Mouse (Mus musculus) intestine, embryonic 16.5 days (tissue): ENCODE measurements at regions not wholly inside any gene's neighbourhood (a gene's known extent, or its start where the extent isn't known, plus 50 kb on each side); places are given as distances from the start of the nearest gene placed in this dataset.

Experiments used
- ATAC-seq: fragments of 200-750 bp; cut with Nextera tagmentation; 2 replicates; pipeline ENCODE4 v1.8.0; 2017; ENCODE audit warnings: moderate TSS enrichment, moderate library complexity
- H3K27ac ChIP-seq: fragments of 300-500 bp; sonication (generic); 2 replicates; pipeline ENCODE4 v1.5.1; 2014; ENCODE audit warnings: mild to moderate bottlenecking, low read length
- H3K27me3 ChIP-seq: fragments of 300-500 bp; sonication (generic); replicated peaks from 2 replicates; pipeline ENCODE4 v1.6.1; 2014; ENCODE audit warnings: low read length, control low read depth, mixed read lengths; ENCODE audit not compliant: control insufficient read depth, insufficient read depth
- H3K36me3 ChIP-seq: fragments of 300-500 bp; sonication (generic); 2 replicates; pipeline ENCODE4 v1.6.1; 2014; ENCODE audit warnings: low read length, control low read depth; ENCODE audit not compliant: control insufficient read depth, insufficient read depth
- H3K4me1 ChIP-seq: fragments of 300-500 bp; sonication (generic); 2 replicates; pipeline ENCODE4 v1.6.1; 2014; ENCODE audit warnings: low read length, control low read depth, mixed read lengths; ENCODE audit not compliant: control insufficient read depth, insufficient read depth
- H3K4me2 ChIP-seq: fragments of 300-500 bp; sonication (generic); 2 replicates; pipeline ENCODE4 v1.6.1; 2014; ENCODE audit warnings: low read depth, low read length, control low read depth
- H3K4me3 ChIP-seq: fragments of 300-500 bp; sonication (generic); 2 replicates; pipeline ENCODE4 v1.5.1; 2014; ENCODE audit warnings: mild to moderate bottlenecking, low read length
- H3K9ac ChIP-seq: fragments of 300-500 bp; sonication (generic); 2 replicates; pipeline ENCODE4 v1.6.1; 2014; ENCODE audit warnings: low read depth, low read length
- H3K9me3 ChIP-seq: fragments of 300-500 bp; sonication (generic); 2 replicates; pipeline ENCODE4 v1.6.1; 2016; ENCODE audit warnings: low read length, control low read depth; ENCODE audit not compliant: control insufficient read depth
- WGBS: fragments of 180-500 bp; shearing (Covaris S2); extraction: QIAGEN DNeasy Blood & Tissue Kit; methylation state at CpG from one replicate; pipeline ENCODE4 v1.1.7; 2014; 5-methylcytosine and 5-hydroxymethylcytosine counted together

- 0 out of 2 replicates have a peak, but pooled peaks have one; percentile 1 for ATAC-seq
- Histone ChIP-seq H3K4me1 (peaks cover 16% of the 10 kb centered on the region), H3K27me3 (no peaks in the 10 kb centered on the region), H3K4me2 (peak overlapping the region; percentile 97), H3K9ac (peak overlapping the region; percentile 46; the same call in 1 of the 2 replicates), H3K4me3 (peak overlapping the region; percentile 55), H3K9me3 (no peaks in the 10 kb centered on the region), H3K36me3 (no peaks in the 10 kb centered on the region), H3K27ac (no peak overlapping the region)
- WGBS: 23% methylated on average over 14 of the region's 14 CpGs
These were observed 86.2 kb downstream of the 2410131K14Rik start for GRCm38 (mm10) chr5:118331286-118331607.

GRCm38 (mm10) chr5:118331608-118332394 is 86.8 kb downstream of the 2410131K14Rik start:
- H3K36me3 ChIP-seq: no peaks in the 10 kb centered on the region
- WGBS: under 1% methylated on average over 32 of the region's 32 CpGs
- peak overlapping the region; percentile 72 for H3K9ac ChIP-seq
- H3K4me3 ChIP-seq: peak overlapping the region; percentile 55
- H3K27me3 ChIP-seq: no peaks in the 10 kb centered on the region
- H3K27ac ChIP-seq: peak overlapping the region; percentile 90
- peaks cover 14% of the 10 kb centered on the region for H3K4me1 ChIP-seq
- peak; percentile 79 for ATAC-seq
- no peaks in the 10 kb centered on the region for H3K9me3 ChIP-seq
- peak overlapping the region; percentile 97 for H3K4me2 ChIP-seq

GRCm38 (mm10) chr5:118334054-118334453 is 89.0 kb downstream of the 2410131K14Rik start:
- Histone ChIP-seq H3K4me1 (peaks cover 10% of the 10 kb centered on the region), H3K4me3 (no peak overlapping the region), H3K9ac (no peak overlapping the region), H3K9me3 (no peaks in the 10 kb centered on the region), H3K27ac (no peak overlapping the region), H3K4me2 (no peak overlapping the region), H3K27me3 (no peaks in the 10 kb centered on the region), H3K36me3 (no peaks in the 10 kb centered on the region)
- 87% methylated on average over 2 of the region's 2 CpGs for WGBS
- no peak for ATAC-seq

DNA sequence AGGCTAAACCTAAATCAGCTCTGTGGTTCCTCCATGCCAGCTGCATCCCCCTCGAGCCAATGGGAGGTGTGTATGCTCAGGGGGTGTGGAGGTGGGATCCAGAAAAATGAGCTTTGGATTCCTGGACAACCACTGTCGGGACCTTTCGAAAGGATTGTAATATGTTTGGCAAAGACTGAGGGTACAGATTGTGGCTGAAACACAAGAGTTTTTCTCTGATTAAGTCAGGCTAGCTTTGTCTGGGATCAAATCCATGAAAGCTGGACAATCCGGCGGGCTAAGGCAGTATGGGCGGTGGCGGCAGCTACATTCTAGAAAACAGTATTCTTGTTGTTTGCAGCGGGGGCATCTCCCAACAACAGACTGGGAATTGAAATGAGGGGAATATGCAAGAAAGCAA is 93.2 kb downstream of the 2410131K14Rik start:
- no peak overlapping the region for H3K27ac ChIP-seq
- H3K9ac ChIP-seq: no peak overlapping the region
- no peak overlapping the region for H3K4me3 ChIP-seq
- no peak overlapping the region for H3K4me2 ChIP-seq
- H3K36me3 ChIP-seq: no peaks in the 10 kb centered on the region
- H3K4me1 ChIP-seq: 0 out of 2 replicates have a peak, but pooled peaks cover 2% of the 10 kb centered on the region
- 89% methylated on average over 8 of the region's 8 CpGs for whole genome bisulfite sequencing
- H3K27me3 ChIP-seq: no peaks in the 10 kb centered on the region
- ATAC-seq: no peak
- no peaks in the 10 kb centered on the region for H3K9me3 ChIP-seq

DNA sequence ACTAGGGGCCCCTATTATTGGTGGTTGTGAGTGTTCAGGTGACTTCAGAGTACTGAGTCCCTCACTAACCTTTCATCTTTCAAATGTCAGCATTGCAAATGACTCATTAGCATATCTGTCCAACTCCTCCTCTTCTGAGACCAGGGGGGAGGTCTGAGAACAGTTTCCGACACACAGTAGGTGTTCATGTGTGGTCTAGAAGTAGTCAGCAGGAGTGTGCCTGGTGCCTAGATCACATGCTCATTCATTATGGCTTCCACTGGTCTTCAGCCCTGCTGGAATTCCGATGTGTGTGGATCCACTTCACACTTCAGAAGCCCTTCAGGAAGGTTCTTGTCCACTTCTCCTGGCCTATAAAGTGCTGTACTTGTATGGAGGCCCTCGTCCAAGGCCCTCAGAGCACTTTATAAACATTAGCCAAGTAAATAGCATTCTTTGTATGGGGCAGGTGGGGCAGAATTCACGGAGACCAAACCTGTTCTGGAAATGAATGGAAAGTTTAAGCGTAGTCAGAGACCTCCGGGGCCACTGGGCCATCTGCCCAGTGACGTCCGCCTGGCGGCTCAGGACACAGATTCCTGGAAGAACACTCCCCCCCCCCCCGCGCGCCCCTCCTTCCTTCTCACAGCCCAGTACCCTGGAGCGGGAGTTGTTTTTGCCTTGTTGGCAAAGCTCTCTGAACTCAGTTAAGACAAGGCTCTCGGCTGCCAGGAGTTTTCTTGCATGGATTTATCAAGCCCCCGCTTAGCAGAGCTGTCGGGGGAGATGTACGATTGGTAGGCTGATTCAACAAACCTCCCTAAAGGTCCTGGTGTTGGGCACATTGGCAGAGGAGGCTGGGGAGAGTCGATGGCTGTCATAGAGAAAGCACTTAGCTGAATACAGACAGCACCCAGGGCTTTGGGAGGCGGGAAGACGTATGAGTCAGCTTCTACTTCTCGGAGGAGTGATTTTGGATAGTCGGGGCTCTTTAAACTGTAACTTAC is 94.9 kb downstream of the 2410131K14Rik start:
- Histone ChIP-seq H3K36me3 (no peaks in the 10 kb centered on the region), H3K4me2 (no peak overlapping the region), H3K27me3 (no peaks in the 10 kb centered on the region), H3K9ac (no peak overlapping the region), H3K9me3 (no peaks in the 10 kb centered on the region), H3K27ac (0 out of 2 replicates have a peak overlapping the region, but pooled peaks have one; percentile 13), H3K4me3 (no peak overlapping the region), H3K4me1 (peaks cover 6% of the 10 kb centered on the region; the same call in 1 of the 2 replicates)
- 40% methylated on average over 22 of the region's 22 CpGs for WGBS
- peak; percentile 69 for ATAC-seq

- Histone ChIP-seq H3K27me3 (no peaks in the 10 kb centered on the region), H3K27ac (no peak overlapping the region), H3K4me3 (no peak overlapping the region), H3K9me3 (no peaks in the 10 kb centered on the region), H3K36me3 (no peaks in the 10 kb centered on the region), H3K4me1 (peaks cover 6% of the 10 kb centered on the region; the same call in 1 of the 2 replicates), H3K4me2 (no peak overlapping the region), H3K9ac (peak overlapping the region; percentile 25; the same call in 1 of the 2 replicates)
- 0 out of 2 replicates have a peak, but pooled peaks have one; percentile 18 for ATAC-seq
- WGBS: 27% methylated on average over 19 of the region's 19 CpGs
These were observed 98.7 kb downstream of the 2410131K14Rik start for GRCm38 (mm10) chr5:118343444-118344320.

GRCm38 (mm10) chr5:118345226-118345625 is 100.2 kb downstream of the 2410131K14Rik start:
- 71% methylated on average over 3 of the region's 3 CpGs for WGBS

DNA sequence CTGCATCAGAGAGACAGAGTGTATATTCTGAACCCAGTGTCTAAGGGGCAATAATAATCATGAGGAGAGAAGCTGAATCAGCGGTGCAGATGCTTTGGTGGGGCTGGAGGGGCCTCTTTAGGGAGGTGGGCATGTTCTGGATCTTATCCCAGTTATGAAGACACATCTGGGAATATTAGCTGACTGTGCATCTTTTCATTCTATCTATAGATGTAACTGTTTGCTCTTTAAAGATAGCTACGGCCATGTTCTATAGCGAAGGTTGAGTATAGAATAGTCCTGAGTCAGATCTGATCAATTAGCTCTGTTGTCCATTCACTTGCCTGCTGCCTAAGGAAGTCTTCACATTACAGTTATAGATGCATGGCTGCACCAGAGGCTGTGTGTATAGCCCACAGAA is 104.0 kb downstream of the 2410131K14Rik start:
- Histone ChIP-seq H3K4me1 (peaks cover 4% of the 10 kb centered on the region; the same call in 1 of the 2 replicates), H3K27ac (no peak overlapping the region), H3K4me2 (no peak overlapping the region), H3K27me3 (no peaks in the 10 kb centered on the region), H3K4me3 (no peak overlapping the region), H3K36me3 (no peaks in the 10 kb centered on the region), H3K9me3 (0 out of 2 replicates have a peak, but pooled peaks cover 3% of the 10 kb centered on the region), H3K9ac (no peak overlapping the region)
- 82% methylated on average over 3 of the region's 3 CpGs for WGBS
- ATAC-seq: no peak

More at GRCm38 (mm10) chr5:118345226-118345625, 100.2 kb downstream of the 2410131K14Rik start:
- H3K4me2 ChIP-seq: no peak overlapping the region
- no peaks in the 10 kb centered on the region for H3K36me3 ChIP-seq
- H3K4me1 ChIP-seq: peaks cover 4% of the 10 kb centered on the region; the same call in 1 of the 2 replicates
- H3K27ac ChIP-seq: no peak overlapping the region
- ATAC-seq: no peak
- H3K27me3 ChIP-seq: no peaks in the 10 kb centered on the region
- H3K9me3 ChIP-seq: 0 out of 2 replicates have a peak, but pooled peaks cover under 1% of the 10 kb centered on the region
- no peak overlapping the region for H3K4me3 ChIP-seq
- no peak overlapping the region for H3K9ac ChIP-seq
